Mouse (Mus musculus) MEL (cell line): ENCODE data around the gene Anp32e. TPM values are rescaled to one million over a fixed set of nuclear protein-coding genes. Genes with fewer than 3 reads are reported as not detected.
A peak's percentile ranks its signal among the peaks of the same experiment; 100 is the strongest.

ENCODE experiments used
- DNase-seq: peaks from one replicate; pipeline ENCODE4 v3.0.0; 2011; ENCODE audit warnings: low read depth, low spot score
- H3K27ac ChIP-seq: 2 replicates; pipeline ENCODE4 v1.5.1; 2012; ENCODE audit warnings: low read depth, mild to moderate bottlenecking, control low read depth, low read length, moderate library complexity; ENCODE audit not compliant: control insufficient read depth
- H3K27me3 ChIP-seq, 2 experiments: fragments of 150-350 bp in 1 of 2; sonication (generic) in 1 of 2; 2 replicates each; pipeline ENCODE4 v1.6.1; 2012; ENCODE audit warnings: low read length in 2 of 2, mild to moderate bottlenecking in 2 of 2, improper control_type of control experiment in 1 of 2, moderate library complexity in 1 of 2; ENCODE audit not compliant: insufficient read depth in 2 of 2, control insufficient read depth in 1 of 2
- H3K36me3 ChIP-seq, 2 experiments: 2 replicates each; pipeline ENCODE4 v1.6.1; 2012 to 2014; ENCODE audit warnings: low read length in 2 of 2, improper control_type of control experiment in 1 of 2, inconsistent platforms in 1 of 2, mild to moderate bottlenecking in 1 of 2; ENCODE audit not compliant: insufficient read depth in 2 of 2, control insufficient read depth in 1 of 2
- H3K4me1 ChIP-seq, 2 experiments: fragments of 150-350 bp in 1 of 2; sonication (generic) in 1 of 2; 2 replicates each; pipeline ENCODE4 v1.6.1; 2012; ENCODE audit warnings: low read length in 2 of 2, improper control_type of control experiment in 1 of 2, mild to moderate bottlenecking in 1 of 2; ENCODE audit not compliant: insufficient read depth in 2 of 2, control insufficient read depth in 1 of 2
- H3K4me3 ChIP-seq, 2 experiments: fragments of 150-350 bp in 1 of 2; sonication (generic) in 1 of 2; 2 replicates each; pipeline ENCODE4 v1.5.1; 2012; ENCODE audit warnings: low read depth in 2 of 2, low read length in 2 of 2, mild to moderate bottlenecking in 2 of 2, moderate library complexity in 2 of 2, control low read depth in 1 of 2, improper control_type of control experiment in 1 of 2; ENCODE audit not compliant: control insufficient read depth in 1 of 2, insufficient read depth in 1 of 2
- H3K79me2 ChIP-seq: 2 replicates; pipeline ENCODE4 v1.6.1; 2012; ENCODE audit warnings: mild to moderate bottlenecking, low read length, moderate library complexity; ENCODE audit not compliant: control insufficient read depth, poor library complexity, insufficient read depth
- H3K9ac ChIP-seq: 2 replicates; pipeline ENCODE4 v1.6.1; 2012; ENCODE audit warnings: low read depth, mild to moderate bottlenecking, control low read depth, low read length, moderate library complexity; ENCODE audit not compliant: control insufficient read depth, poor library complexity, severe bottlenecking
- H3K9me3 ChIP-seq: fragments of 150-350 bp; sonication (generic); replicated peaks from 2 replicates; pipeline ENCODE4 v1.6.1; 2012; ENCODE audit warnings: mild to moderate bottlenecking, low read length, improper control_type of control experiment, moderate library complexity; ENCODE audit not compliant: insufficient read depth
- BHLHE40 ChIP-seq: IDR thresholded peaks from 2 replicates; pipeline ENCODE4 v1.6.1; 2012; ENCODE audit warnings: low read depth, mild to moderate bottlenecking, inconsistent platforms, low read length, improper control_type of control experiment, borderline replicate concordance
- CHD1 ChIP-seq: IDR thresholded peaks from 2 replicates; pipeline ENCODE4 v1.6.1; 2012; ENCODE audit warnings: low read depth, mild to moderate bottlenecking, inconsistent platforms, low read length, improper control_type of control experiment
- CTCF ChIP-seq, 3 experiments: IDR thresholded peaks in 2 of 3; conservative IDR thresholded peaks in 1 of 3; 2 replicates each; pipeline ENCODE4 v1.5.1; 2011 to 2012; ENCODE audit warnings: low read length in 3 of 3, low read depth in 2 of 3, mild to moderate bottlenecking in 2 of 3, improper control_type of control experiment in 1 of 3, inconsistent platforms in 1 of 3, mixed read lengths in 1 of 3, moderate library complexity in 1 of 3; ENCODE audit not compliant: control insufficient read depth in 1 of 3, insufficient read depth in 1 of 3, poor library complexity in 1 of 3, severe bottlenecking in 1 of 3
- E2F4 ChIP-seq: IDR thresholded peaks from 2 replicates; pipeline ENCODE4 v1.6.1; 2011; ENCODE audit warnings: low read depth, low read length, improper control_type of control experiment, borderline replicate concordance
- EP300 ChIP-seq, 2 experiments: IDR thresholded peaks; 2 replicates each; pipeline ENCODE4 v1.6.1; 2011; ENCODE audit warnings: improper control_type of control experiment in 2 of 2, low read length in 2 of 2, low read depth in 1 of 2, mild to moderate bottlenecking in 1 of 2
- ETS1 ChIP-seq: IDR thresholded peaks from 2 replicates; pipeline ENCODE4 v1.6.1; 2012; ENCODE audit warnings: low read depth, mild to moderate bottlenecking, inconsistent platforms, low read length, improper control_type of control experiment, moderate library complexity
- GABPA ChIP-seq: IDR thresholded peaks from 2 replicates; pipeline ENCODE4 v1.6.1; 2012; ENCODE audit warnings: low read depth, mild to moderate bottlenecking, inconsistent platforms, low read length, improper control_type of control experiment, moderate library complexity
- GATA1 ChIP-seq: IDR thresholded peaks from 2 replicates; pipeline ENCODE4 v1.6.1; 2011; ENCODE audit warnings: low read depth, low read length, improper control_type of control experiment
- HCFC1 ChIP-seq: IDR thresholded peaks from 2 replicates; pipeline ENCODE4 v1.6.1; 2012; ENCODE audit warnings: low read depth, mild to moderate bottlenecking, inconsistent platforms, low read length, improper control_type of control experiment, moderate library complexity
- JUND ChIP-seq: IDR thresholded peaks from 2 replicates; pipeline ENCODE4 v1.6.1; 2011; ENCODE audit warnings: low read depth, mild to moderate bottlenecking, improper control_type of control experiment, low read length
- MAFK ChIP-seq: IDR thresholded peaks from 2 replicates; pipeline ENCODE4 v1.6.1; 2011; ENCODE audit warnings: low read depth, mild to moderate bottlenecking, low read length, improper control_type of control experiment, borderline replicate concordance
- MAX ChIP-seq: IDR thresholded peaks from 2 replicates; pipeline ENCODE4 v1.6.1; 2011; ENCODE audit warnings: low read length, improper control_type of control experiment
- MAZ ChIP-seq: IDR thresholded peaks from 2 replicates; pipeline ENCODE4 v1.6.1; 2012; ENCODE audit warnings: low read depth, mild to moderate bottlenecking, inconsistent platforms, low read length, improper control_type of control experiment
- MXI1 ChIP-seq: IDR thresholded peaks from 2 replicates; pipeline ENCODE4 v1.6.1; 2011; ENCODE audit warnings: mild to moderate bottlenecking, low read depth, low read length, improper control_type of control experiment
- MYB ChIP-seq: IDR thresholded peaks from 2 replicates; pipeline ENCODE4 v1.6.1; 2011; ENCODE audit warnings: mild to moderate bottlenecking, low read depth, low read length, improper control_type of control experiment
- MYC ChIP-seq: IDR thresholded peaks from 2 replicates; pipeline ENCODE4 v1.6.1; 2011; ENCODE audit warnings: low read depth, mild to moderate bottlenecking, low read length, improper control_type of control experiment, moderate library complexity
- NELFE ChIP-seq: IDR thresholded peaks from 2 replicates; pipeline ENCODE4 v1.6.1; 2011; ENCODE audit warnings: low read depth, low read length, improper control_type of control experiment
- NRF1 ChIP-seq: IDR thresholded peaks from 2 replicates; pipeline ENCODE4 v1.6.1; 2014; ENCODE audit warnings: low read depth, mild to moderate bottlenecking, inconsistent platforms, low read length, improper control_type of control experiment, moderate library complexity; ENCODE audit not compliant: poor library complexity, insufficient read depth, severe bottlenecking
- POLR2A ChIP-seq, 2 experiments: IDR thresholded peaks; 2 replicates each; pipeline ENCODE4 v1.6.1; 2011 to 2012; ENCODE audit warnings: low read length in 2 of 2, mild to moderate bottlenecking in 2 of 2, control low read depth in 1 of 2, improper control_type of control experiment in 1 of 2, low read depth in 1 of 2, moderate library complexity in 1 of 2; ENCODE audit not compliant: control insufficient read depth in 1 of 2, insufficient read depth in 1 of 2, poor library complexity in 1 of 2
- POLR2AphosphoS2 ChIP-seq: IDR thresholded peaks from 2 replicates; pipeline ENCODE4 v1.6.1; 2011; ENCODE audit warnings: low read length, improper control_type of control experiment
- POLR2AphosphoS5 ChIP-seq: IDR thresholded peaks from 2 replicates; pipeline ENCODE4 v1.6.1; 2012; ENCODE audit warnings: low read depth, borderline replicate concordance, mild to moderate bottlenecking, inconsistent platforms, low read length, moderate library complexity, mixed read lengths
- RAD21 ChIP-seq: IDR thresholded peaks from 2 replicates; pipeline ENCODE4 v1.6.1; 2011; ENCODE audit warnings: mild to moderate bottlenecking, low read depth, low read length, improper control_type of control experiment
- RCOR1 ChIP-seq: IDR thresholded peaks from 2 replicates; pipeline ENCODE4 v1.6.1; 2012; ENCODE audit warnings: low read depth, mild to moderate bottlenecking, inconsistent platforms, low read length, improper control_type of control experiment
- SIN3A ChIP-seq: IDR thresholded peaks from 2 replicates; pipeline ENCODE4 v1.6.1; 2012; ENCODE audit warnings: low read length, improper control_type of control experiment, inconsistent platforms
- SMC3 ChIP-seq: IDR thresholded peaks from 2 replicates; pipeline ENCODE4 v1.6.1; 2011; ENCODE audit warnings: low read depth, low read length, improper control_type of control experiment
- TAL1 ChIP-seq: IDR thresholded peaks from 2 replicates; pipeline ENCODE4 v1.6.1; 2012; ENCODE audit warnings: mild to moderate bottlenecking, inconsistent platforms, low read length, moderate library complexity, mixed read lengths
- TBP ChIP-seq: IDR thresholded peaks from 2 replicates; pipeline ENCODE4 v1.8.0; 2011; ENCODE audit warnings: low read depth, low read length, improper control_type of control experiment
- TCF12 ChIP-seq: IDR thresholded peaks from 2 replicates; pipeline ENCODE4 v1.6.1; 2014; ENCODE audit warnings: low read depth, mild to moderate bottlenecking, inconsistent platforms, low read length, improper control_type of control experiment, moderate library complexity
- UBTF ChIP-seq: IDR thresholded peaks from 2 replicates; pipeline ENCODE4 v1.6.1; 2012; ENCODE audit warnings: low read depth, mild to moderate bottlenecking, inconsistent platforms, low read length, improper control_type of control experiment, moderate library complexity, borderline replicate concordance; ENCODE audit not compliant: insufficient read depth
- USF1 ChIP-seq: IDR thresholded peaks from 2 replicates; pipeline ENCODE4 v1.6.1; 2014; ENCODE audit warnings: low read depth, mild to moderate bottlenecking, inconsistent platforms, low read length, improper control_type of control experiment, moderate library complexity
- USF2 ChIP-seq, 2 experiments: IDR thresholded peaks; 2 replicates each; pipeline ENCODE4 v1.6.1; 2011 to 2012; ENCODE audit warnings: improper control_type of control experiment in 2 of 2, low read length in 2 of 2, borderline replicate concordance in 1 of 2, inconsistent platforms in 1 of 2, low read depth in 1 of 2, mild to moderate bottlenecking in 1 of 2; ENCODE audit not compliant: insufficient read depth in 1 of 2
- ZC3H11A ChIP-seq: IDR thresholded peaks from 2 replicates; pipeline ENCODE4 v1.6.1; 2012; ENCODE audit warnings: low read depth, mild to moderate bottlenecking, inconsistent platforms, low read length, improper control_type of control experiment
- ZKSCAN1 ChIP-seq: IDR thresholded peaks from 2 replicates; pipeline ENCODE4 v1.6.1; 2012; ENCODE audit warnings: low read depth, mild to moderate bottlenecking, inconsistent platforms, low read length, improper control_type of control experiment, moderate library complexity
- polyA plus RNA-seq, 2 experiments: library from polyadenylated mRNA; stranded (reverse) in 1 of 2; unstranded in 1 of 2; fragments of >175 nt in 1 of 2; fragments of >200 nt in 1 of 2; gene quantifications; 2 replicates each; pipeline versions ENCODE4 v1.2.1 to v1.2.4; 2012; ENCODE audit warnings: low replicate concordance in 2 of 2, low read depth in 1 of 2; ENCODE audit not compliant: insufficient read length in 2 of 2, insufficient read depth in 1 of 2, missing spikeins in 1 of 2
- total RNA-seq: library from RNA; depleted of rRNA; stranded (reverse); fragments of 300-350 nt; gene quantifications from 2 replicates; pipeline ENCODE4 v1.2.3, GENCODE M21; 2012

Gene Anp32e
- total and polyA plus RNA-seq, 3 experiments: 159 to 748 (median 412) TPM

- TF ChIP-seq HCFC1 (peak; percentile 39), RAD21 (no peak), TBP (peak; percentile 26; the same call in 1 of the 2 replicates), EP300 (IDR thresholded peaks at IDR 0.05; ENCODE audit: low read depth in 1 of 2, low read length in 2 of 2) (peak; percentile 70 to 86), POLR2A (IDR thresholded peaks at IDR 0.05; ENCODE audit: control insufficient read depth in 1 of 2, insufficient read depth in 1 of 2, low read depth in 1 of 2, low read length in 2 of 2, poor library complexity in 1 of 2) (no peak), GATA1 (peak; percentile 60), TAL1 (peak; percentile 79), MYB (peak; percentile 87), BHLHE40 (peak; percentile 25; the same call in 1 of the 2 replicates), USF1 (0 out of 2 replicates have a peak, but pooled peaks have one; percentile 44), ZKSCAN1 (no peak), TCF12 (peak; percentile 92), ZC3H11A (no peak)
Measured at GRCm38 (mm10) chr3:95957359-95958148, 28.5 kb downstream of the Anp32e start (continued).

GRCm38 (mm10) chr3:95959082-95959481 is 30.0 kb downstream of the Anp32e start:
- Histone ChIP-seq H3K9ac (no peak overlapping the region), H3K36me3 (peaks cover 0 to 16% of the 10 kb centered on the region in 2 experiments; a peak in 2 of 4 replicates), H3K79me2 (no peaks in the 10 kb centered on the region), H3K9me3 (no peaks in the 10 kb centered on the region), H3K27ac (no peak overlapping the region), H3K4me3 (no peak overlapping the region), H3K27me3 (peaks cover 0 to 3% of the 10 kb centered on the region in 2 experiments; a peak in 2 of 4 replicates), H3K4me1 (peaks cover 15 to 29% of the 10 kb centered on the region in 2 experiments)
- DNase-seq: peak; percentile 94
- TF ChIP-seq NRF1: no peak
- no peak for TF ChIP-seq POLR2AphosphoS2
- peak; percentile 74 for TF ChIP-seq ZC3H11A
- no peak for TF ChIP-seq E2F4
- 0 out of 2 replicates have a peak, but pooled peaks have one; percentile 13 for TF ChIP-seq USF1
- TF ChIP-seq ZKSCAN1: no peak
- no peak for TF ChIP-seq BHLHE40
- no peak for TF ChIP-seq NELFE
- TF ChIP-seq MXI1: no peak
- TF ChIP-seq TBP: peak; percentile 59; the same call in 1 of the 2 replicates
- TF ChIP-seq SMC3: peak; percentile 91
- TF ChIP-seq ETS1: no peak
- TF ChIP-seq MAZ: no peak
- no peak for TF ChIP-seq POLR2AphosphoS5
- TF ChIP-seq GABPA: no peak
- TF ChIP-seq MAX: no peak
- no peak for TF ChIP-seq JUND
- TF ChIP-seq MYC: peak; percentile 70; the same call in 1 of the 2 replicates
- TF ChIP-seq MAFK: no peak
- TF ChIP-seq SIN3A: peak; percentile 39; the same call in 1 of the 2 replicates
- TF ChIP-seq RCOR1: no peak
- no peak for TF ChIP-seq USF2 (IDR thresholded peaks at IDR 0.05; ENCODE audit: borderline replicate concordance in 1 of 2, insufficient read depth in 1 of 2, low read depth in 1 of 2, low read length in 2 of 2)
- peak; percentile 42 to 98 (median 92) for TF ChIP-seq CTCF (IDR thresholded peaks at IDR 0.05 in 2 of 3, conservative IDR thresholded peaks at IDR 0.05 in 1 of 3; ENCODE audit: control insufficient read depth in 1 of 3, insufficient read depth in 1 of 3, low read depth in 2 of 3, low read length in 3 of 3, poor library complexity in 1 of 3, severe bottlenecking in 1 of 3)
- TF ChIP-seq CHD1: no peak
- no peak for TF ChIP-seq TCF12
- no peak for TF ChIP-seq UBTF
